In the genomic region with DNA sequence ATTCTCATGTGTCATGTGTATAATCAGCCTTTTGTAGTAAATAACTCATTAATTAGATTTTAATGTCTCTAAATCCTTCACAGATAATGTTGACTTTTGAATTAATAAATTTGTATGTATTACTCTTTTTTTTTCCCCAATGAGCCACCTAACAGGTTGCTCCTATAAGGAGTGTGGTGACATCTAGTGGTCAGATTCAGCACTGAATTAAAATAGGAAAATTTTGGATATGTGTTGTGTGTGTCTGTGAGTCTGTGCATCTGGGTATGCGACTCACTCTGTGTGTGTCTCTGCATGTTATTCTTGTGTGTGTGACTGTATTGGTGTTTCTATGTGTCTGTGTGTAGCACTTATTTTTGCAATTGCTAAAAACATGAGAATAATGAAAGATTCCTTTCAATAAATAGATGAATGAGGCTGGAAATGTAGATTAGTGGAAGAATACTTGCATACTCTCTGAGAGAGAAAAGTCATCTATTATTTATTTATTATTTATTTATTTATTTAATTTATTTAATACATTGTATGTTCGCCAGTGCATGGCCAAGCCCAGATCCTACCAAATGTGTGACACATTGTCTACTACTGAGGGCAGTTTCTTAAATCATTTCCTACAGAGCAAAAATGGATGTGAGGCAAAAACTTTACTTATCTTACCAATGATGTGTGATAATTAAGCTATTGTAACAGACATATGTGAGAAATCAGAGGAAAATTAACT, we compare ENCODE assay signal across 8 mouse cellular contexts.
DNase-seq lines count a peak whose midpoint lies in the region; ATAC-seq and TF ChIP-seq lines count a peak whose summit lies in the region.

No protein-coding gene starts in this region.

- DNase-seq in hindbrain, embryonic 11.5 days (ENCODE audit: low spot score) = peak; percentile 58
- no peak for DNase-seq in hindbrain, embryonic 10.5 days (ENCODE audit: low spot score)
- peak; percentile 58 for DNase-seq in 416B (ENCODE audit: low read depth)
- DNase-seq in brain, embryonic 14.5 days (ENCODE audit: low read depth) = peak; percentile 76
- peak; percentile 81 for DNase-seq in hindbrain, postnatal 0 days (ENCODE audit: low spot score)
- no peak for DNase-seq in frontal cortex, postnatal 25 days (ENCODE audit: low spot score in 2 of 2)
- DNase-seq in B cell, adult 2 months = no peak

- peak; percentile 71 for ATAC-seq in hindbrain, embryonic 11.5 days (ENCODE audit: low FRiP score)
- ATAC-seq in hindbrain, postnatal 0 days = peak; percentile 74; the same call in 1 of the 2 replicates
- ATAC-seq in stomach, embryonic 14.5 days (ENCODE audit: insufficient number of reproducible peaks, insufficient read depth, low FRiP score, low read depth) = peak; percentile 37; the same call in 1 of the 2 replicates

- H3K27ac ChIP-seq in hindbrain, embryonic 11.5 days (ENCODE audit: low read depth, low read length) = no peak overlapping the region
- H3K27ac ChIP-seq in hindbrain, embryonic 10.5 days = no peak overlapping the region
- no peak overlapping the region for H3K27ac ChIP-seq in hindbrain, postnatal 0 days
- H3K27ac ChIP-seq in stomach, embryonic 14.5 days (ENCODE audit: low read length) = no peak overlapping the region

- TF ChIP-seq CTCF in brain, embryonic 14.5 days (IDR thresholded peaks at IDR 0.05; ENCODE audit: borderline replicate concordance, extremely low read depth, insufficient read depth, insufficient read length) = peak; percentile 36; the same call in 1 of the 2 replicates
- TF ChIP-seq CTCF in hindbrain, postnatal 0 days (IDR thresholded peaks at IDR 0.05; ENCODE audit: low read depth) = peak; percentile 85

- WGBS in hindbrain, embryonic 11.5 days = 72% methylated on average over 2 of the region's 2 CpGs
- 75% methylated on average over 2 of the region's 2 CpGs for WGBS in hindbrain, embryonic 10.5 days
- WGBS in hindbrain, postnatal 0 days = 62% methylated on average over 2 of the region's 2 CpGs
- 61% methylated on average over 2 of the region's 2 CpGs for WGBS in stomach, embryonic 14.5 days

- no peaks in the 10 kb centered on the region for H3K36me3 ChIP-seq in hindbrain, embryonic 11.5 days (ENCODE audit: control insufficient read depth, insufficient read depth, low read length)
- no peaks in the 10 kb centered on the region for H3K36me3 ChIP-seq in hindbrain, embryonic 10.5 days
- H3K36me3 ChIP-seq in hindbrain, postnatal 0 days (ENCODE audit: insufficient read depth, low read length) = no peaks in the 10 kb centered on the region
- H3K36me3 ChIP-seq in stomach, embryonic 14.5 days (ENCODE audit: control insufficient read depth, insufficient read depth, low read length) = no peaks in the 10 kb centered on the region

- no peak overlapping the region for H3K4me3 ChIP-seq in hindbrain, embryonic 11.5 days (ENCODE audit: low read depth, low read length)
- no peak overlapping the region for H3K4me3 ChIP-seq in hindbrain, embryonic 10.5 days
- H3K4me3 ChIP-seq in hindbrain, postnatal 0 days (ENCODE audit: low read length) = no peak overlapping the region
- H3K4me3 ChIP-seq in stomach, embryonic 14.5 days (ENCODE audit: low read depth, low read length) = no peak overlapping the region

- H3K27me3 ChIP-seq in hindbrain, embryonic 11.5 days (ENCODE audit: control insufficient read depth, insufficient read depth, low read length) = no peaks in the 10 kb centered on the region
- no peaks in the 10 kb centered on the region for H3K27me3 ChIP-seq in hindbrain, embryonic 10.5 days (ENCODE audit: insufficient read depth, poor library complexity, severe bottlenecking)
- no peaks in the 10 kb centered on the region for H3K27me3 ChIP-seq in hindbrain, postnatal 0 days (ENCODE audit: insufficient read depth, low read length)
- H3K27me3 ChIP-seq in stomach, embryonic 14.5 days (ENCODE audit: control insufficient read depth, insufficient read depth, low read length) = no peaks in the 10 kb centered on the region

- no peak for TF ChIP-seq POLR2A in brain, embryonic 14.5 days (IDR thresholded peaks at IDR 0.05; ENCODE audit: borderline replicate concordance, extremely low read depth, insufficient read depth, insufficient read length, poor library complexity, severe bottlenecking)

- no peaks in the 10 kb centered on the region for H3K4me1 ChIP-seq in hindbrain, embryonic 11.5 days (replicated peaks; ENCODE audit: control insufficient read depth, insufficient read depth, low read length)
- H3K4me1 ChIP-seq in hindbrain, embryonic 10.5 days (replicated peaks) = no peaks in the 10 kb centered on the region
- no peaks in the 10 kb centered on the region for H3K4me1 ChIP-seq in hindbrain, postnatal 0 days (ENCODE audit: insufficient read depth, low read length)
- no peaks in the 10 kb centered on the region for H3K4me1 ChIP-seq in stomach, embryonic 14.5 days (ENCODE audit: control insufficient read depth, insufficient read depth, low read length)

- H3K9me3 ChIP-seq in hindbrain, embryonic 11.5 days (ENCODE audit: control insufficient read depth, low read length) = no peaks in the 10 kb centered on the region
- no peaks in the 10 kb centered on the region for H3K9me3 ChIP-seq in hindbrain, embryonic 10.5 days
- no peaks in the 10 kb centered on the region for H3K9me3 ChIP-seq in hindbrain, postnatal 0 days (ENCODE audit: low read length)
- H3K9me3 ChIP-seq in stomach, embryonic 14.5 days (ENCODE audit: control insufficient read depth, low read depth, low read length) = no peaks in the 10 kb centered on the region

- H3K9ac ChIP-seq in hindbrain, embryonic 11.5 days (ENCODE audit: low read depth, low read length) = no peak overlapping the region
- H3K9ac ChIP-seq in hindbrain, postnatal 0 days (replicated peaks; ENCODE audit: low read length) = no peak overlapping the region
- no peak overlapping the region for H3K9ac ChIP-seq in stomach, embryonic 14.5 days (replicated peaks; ENCODE audit: low read depth, low read length)

- H3K4me2 ChIP-seq in hindbrain, embryonic 11.5 days (replicated peaks; ENCODE audit: low read depth, low read length) = no peak overlapping the region
- H3K4me2 ChIP-seq in hindbrain, postnatal 0 days (ENCODE audit: low read depth, low read length) = no peak overlapping the region
- H3K4me2 ChIP-seq in stomach, embryonic 14.5 days (replicated peaks; ENCODE audit: low read depth, low read length) = no peak overlapping the region

Comparison
In these comparisons a context has a peak if more than half of its experiments do, and no peak if none do; other contexts are left out.
1. DNase-seq: peak in hindbrain, embryonic 11.5 days (single experiment), 416B (single experiment), brain, embryonic 14.5 days (single experiment) and hindbrain, postnatal 0 days (single experiment); none in hindbrain, embryonic 10.5 days (single experiment), frontal cortex, postnatal 25 days (0 of 2) and B cell, adult 2 months (0 of 2).
2. Peak in every context shown above with its lines, with median percentiles within 50 percentile points of each other: ATAC-seq.